Mouse (Mus musculus) T-helper 1 cell (primary cell): ENCODE results near the gene Igfbp4.

Experiments
- in situ Hi-C: fragments of 300-600 bp; cut with MboI, MseI; formaldehyde crosslinking; loops from one replicate; pipeline ENCODE4 v1.15.1; 2025; ENCODE audit warnings: high pct_unique_total_duplicates

Gene Igfbp4

GRCm38 (mm10) chr11:99041841-99042780 is 1.1 kb downstream of the Igfbp4 start:
- in situ Hi-C loops = no loop called here

- in situ Hi-C loops = no loop called here
Measured at GRCm38 (mm10) chr11:99042834-99043431, 1.9 kb downstream of the Igfbp4 start.

- in situ Hi-C loops = no loop called here
Measured at GRCm38 (mm10) chr11:99043632-99044031, 2.6 kb downstream of the Igfbp4 start.

- in situ Hi-C loops = no loop called here
Measured at GRCm38 (mm10) chr11:99044306-99044705, 3.3 kb downstream of the Igfbp4 start.

GRCm38 (mm10) chr11:99045159-99045889 is 4.3 kb downstream of the Igfbp4 start:
- in situ Hi-C loops = no loop called here

GRCm38 (mm10) chr11:99047120-99047519 is 6.1 kb downstream of the Igfbp4 start:
- in situ Hi-C loops = no loop called here

- in situ Hi-C loops = no loop called here
Measured at GRCm38 (mm10) chr11:99047643-99048042, 6.6 kb downstream of the Igfbp4 start.

GRCm38 (mm10) chr11:99055143-99055542 is 14.1 kb downstream of the Igfbp4 start:
- in situ Hi-C loops = no loop called here

- in situ Hi-C loops = no loop called here
Measured at GRCm38 (mm10) chr11:99055571-99056452, 14.8 kb downstream of the Igfbp4 start.

- in situ Hi-C loops = no loop called here
Measured at GRCm38 (mm10) chr11:99060435-99060834, 19.4 kb downstream of the Igfbp4 start.

- in situ Hi-C loops = no loop called here
Measured at GRCm38 (mm10) chr11:99062661-99063060, 21.6 kb downstream of the Igfbp4 start.

GRCm38 (mm10) chr11:99063406-99064131 is 22.5 kb downstream of the Igfbp4 start:
- in situ Hi-C loops = no loop called here

GRCm38 (mm10) chr11:99065353-99065752 is 24.3 kb downstream of the Igfbp4 start:
- in situ Hi-C loops = no loop called here

GRCm38 (mm10) chr11:99065979-99066378 is 24.9 kb downstream of the Igfbp4 start:
- in situ Hi-C loops = no loop called here

- in situ Hi-C loops = no loop called here
Measured at GRCm38 (mm10) chr11:99067591-99067990, 26.5 kb downstream of the Igfbp4 start.

- in situ Hi-C loops = no loop called here
Measured at GRCm38 (mm10) chr11:99068455-99068854, 27.4 kb downstream of the Igfbp4 start.

GRCm38 (mm10) chr11:99071866-99072265 is 30.8 kb downstream of the Igfbp4 start:
- in situ Hi-C loops = no loop called here

- in situ Hi-C loops = no loop called here
Measured at GRCm38 (mm10) chr11:99073781-99074180, 32.7 kb downstream of the Igfbp4 start.

- in situ Hi-C loops = loop anchor here (25.0 kb wide), 1 partner anchor 960 kb away; the partner anchor contains the start of genes Krt33b and Krt34
Measured at GRCm38 (mm10) chr11:99076744-99077319, 35.8 kb downstream of the Igfbp4 start.

- in situ Hi-C loops = loop anchor here (25.0 kb wide), 1 partner anchor 959 kb away; the partner anchor contains the start of genes Krt33b and Krt34
Measured at GRCm38 (mm10) chr11:99077869-99078268, 36.8 kb downstream of the Igfbp4 start.
